Mouse (Mus musculus) cerebellum, adult 2 months (tissue): ENCODE results near the gene Ift20.

Experiments used
- CTCF ChIP-seq: fragments of 200-500 bp; IDR thresholded peaks from 2 replicates; pipeline ENCODE4 v1.5.1; 2011; ENCODE audit warnings: low read depth, mild to moderate bottlenecking, control low read depth, low read length, moderate library complexity, borderline replicate concordance; ENCODE audit not compliant: insufficient read depth
- POLR2A ChIP-seq: fragments of 200-500 bp; IDR thresholded peaks from 2 replicates; pipeline ENCODE4 v1.6.1; 2011; ENCODE audit warnings: low read length, control low read depth, borderline replicate concordance; ENCODE audit not compliant: insufficient read depth

DNA sequence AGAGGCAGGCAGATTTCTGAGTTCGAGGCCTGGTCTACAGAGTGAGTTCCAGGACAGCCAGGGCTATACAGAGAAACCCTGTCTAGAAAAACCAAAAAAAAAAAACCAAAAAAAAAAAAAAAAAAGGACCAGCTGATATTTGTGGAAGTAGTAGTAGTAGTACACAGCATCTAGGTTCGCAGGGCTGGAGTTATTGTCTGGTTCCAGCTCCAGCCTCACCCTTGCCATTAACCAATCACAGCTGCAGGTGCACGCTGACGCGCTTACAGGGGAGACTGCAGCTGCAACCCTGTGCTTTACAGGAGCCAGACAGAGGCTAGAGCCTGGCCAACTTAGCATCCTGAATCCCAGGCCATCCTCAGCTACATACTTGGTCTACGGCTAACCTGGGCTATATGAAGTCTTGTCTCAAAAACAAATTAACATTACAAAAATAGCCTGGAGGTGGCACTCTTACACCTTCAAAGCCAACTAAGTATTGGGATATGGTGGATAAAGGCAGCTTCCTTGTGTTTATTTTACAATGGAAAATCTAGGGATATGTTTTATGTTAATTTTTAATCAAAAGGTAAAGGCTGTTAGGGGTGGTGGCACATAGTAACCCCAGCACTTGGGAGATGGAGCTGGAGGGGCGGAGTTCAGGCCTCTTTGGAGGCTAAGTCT lies 8.4 kb downstream of the Ift20 start:
- TF ChIP-seq CTCF (no peak), POLR2A (no peak)
